Mouse (Mus musculus): ENCODE results near the gene Crygs. TPM values are rescaled to one million over a fixed set of nuclear protein-coding genes. Genes with fewer than 3 reads are reported as not detected.
A peak's percentile ranks its signal among the peaks of the same experiment; 100 is the strongest.

The Crygs gene
- polyA plus RNA-seq, 1 experiment from 2014 or later, result 0.88 TPM

DNA sequence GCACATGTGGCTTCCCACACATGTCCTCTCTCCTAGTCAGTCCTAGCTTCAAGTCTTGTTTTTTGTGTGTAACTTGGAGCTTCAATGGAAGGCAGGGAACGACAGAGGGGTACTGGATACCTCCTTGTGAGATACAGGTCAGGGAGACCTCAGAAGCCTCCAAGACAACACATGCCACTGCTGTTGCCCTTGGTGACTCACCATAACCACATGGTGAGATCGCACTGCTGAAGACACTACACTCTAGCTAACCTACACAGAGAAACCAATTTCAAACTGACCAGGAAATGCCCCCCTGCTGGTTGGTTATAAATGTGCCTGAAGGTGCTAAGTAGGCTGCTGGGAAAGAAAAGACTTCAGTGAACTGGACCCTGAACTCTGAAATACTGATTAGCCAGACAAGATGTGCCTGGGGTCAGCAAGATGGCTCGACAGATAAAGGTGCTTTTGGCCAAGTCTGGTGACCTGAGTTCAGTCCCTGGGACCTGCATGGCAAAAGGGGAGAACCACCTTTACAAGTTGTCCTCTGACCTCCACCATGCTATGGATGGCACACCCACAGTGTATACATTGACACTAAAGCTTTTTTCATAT is 21.7 kb upstream of the Crygs start:
- no peaks in the 10 kb centered on the region for H3K4me1 ChIP-seq
- H3K9me3 ChIP-seq, result no peaks in the 10 kb centered on the region
- WGBS, result 93% methylated on average over 3 of the region's 3 CpGs
- no peaks in the 10 kb centered on the region for H3K27me3 ChIP-seq
- ATAC-seq (ENCODE audit: insufficient number of reproducible peaks, insufficient read depth, low FRiP score, low TSS enrichment), result no peak
- H3K9ac ChIP-seq, result no peak overlapping the region
- no peak overlapping the region for H3K4me2 ChIP-seq (replicated peaks)
- no peak overlapping the region for H3K27ac ChIP-seq
- H3K4me3 ChIP-seq, result no peak overlapping the region
- peaks cover 21% of the 10 kb centered on the region for H3K36me3 ChIP-seq

DNA sequence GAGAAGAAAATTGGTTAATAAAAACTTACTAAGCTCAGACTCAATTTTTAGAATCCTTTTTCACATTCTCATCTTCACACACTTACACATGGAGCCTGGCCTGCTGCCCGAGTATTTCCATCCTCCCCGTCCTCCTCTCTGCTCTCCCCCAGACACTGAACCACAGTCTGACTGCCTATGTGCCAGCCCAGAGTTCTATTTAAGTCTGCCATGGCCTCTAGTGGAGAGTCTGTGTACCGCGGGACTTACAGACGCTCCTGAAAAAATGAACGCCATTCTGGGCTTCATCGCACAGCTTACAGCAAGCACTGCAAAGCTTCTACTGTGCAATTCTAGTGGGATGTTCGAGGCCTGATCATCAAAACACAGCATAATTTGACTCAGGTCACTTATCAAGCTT is 9.4 kb upstream of the Crygs start:
- 54% methylated on average over 8 of the region's 8 CpGs for WGBS
- Histone ChIP-seq H3K4me2 (replicated peaks) (no peak overlapping the region), H3K36me3 (peaks cover 18% of the 10 kb centered on the region), H3K27ac (no peak overlapping the region), H3K9me3 (no peaks in the 10 kb centered on the region), H3K4me3 (no peak overlapping the region), H3K4me1 (no peaks in the 10 kb centered on the region), H3K27me3 (no peaks in the 10 kb centered on the region), H3K9ac (no peak overlapping the region)
- no peak for ATAC-seq (ENCODE audit: insufficient number of reproducible peaks, insufficient read depth, low FRiP score, low TSS enrichment)

DNA sequence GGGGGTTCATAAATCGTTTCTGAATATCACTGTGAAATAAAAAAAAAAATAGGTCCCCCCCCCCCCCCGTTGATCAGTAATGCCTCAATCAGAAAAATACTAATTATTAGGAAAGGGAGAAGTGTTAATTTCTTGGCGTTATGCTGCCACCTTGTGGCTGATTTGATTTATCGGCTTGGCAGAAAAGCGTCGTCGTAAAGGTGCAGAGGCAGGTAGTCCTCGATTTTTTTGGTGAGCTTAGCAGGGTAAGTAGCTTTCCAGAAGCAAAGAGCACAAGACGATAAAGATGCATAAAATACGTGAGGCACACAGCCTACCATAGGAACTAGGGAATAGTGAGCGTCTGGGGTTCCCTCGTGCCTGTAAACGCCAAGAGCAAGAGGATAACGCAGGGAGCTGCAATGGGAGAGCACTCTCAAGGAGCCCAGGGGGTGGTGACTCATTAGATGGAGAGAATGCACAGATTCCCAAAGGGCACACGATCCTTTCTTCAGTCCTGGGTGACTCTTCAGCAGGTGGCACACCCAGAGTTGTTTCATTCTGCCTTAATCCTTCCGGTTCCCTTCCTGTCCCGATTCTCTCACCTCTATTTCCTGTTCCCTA is 3.8 kb downstream of the Crygs start:
- peaks cover 4% of the 10 kb centered on the region; the same call in 1 of the 2 replicates for H3K4me1 ChIP-seq
- WGBS, result 13% methylated on average over 17 of the region's 17 CpGs
- H3K9me3 ChIP-seq, result no peaks in the 10 kb centered on the region
- no peak overlapping the region for H3K27ac ChIP-seq
- H3K9ac ChIP-seq, result no peak overlapping the region
- peak overlapping the region; percentile 29; the same call in 1 of the 2 replicates for H3K4me2 ChIP-seq (replicated peaks)
- H3K36me3 ChIP-seq, result no peaks in the 10 kb centered on the region
- peaks cover 7% of the 10 kb centered on the region; the same call in 1 of the 2 replicates for H3K27me3 ChIP-seq
- ATAC-seq (ENCODE audit: insufficient number of reproducible peaks, insufficient read depth, low FRiP score, low TSS enrichment), result no peak
- no peak overlapping the region for H3K4me3 ChIP-seq

DNA sequence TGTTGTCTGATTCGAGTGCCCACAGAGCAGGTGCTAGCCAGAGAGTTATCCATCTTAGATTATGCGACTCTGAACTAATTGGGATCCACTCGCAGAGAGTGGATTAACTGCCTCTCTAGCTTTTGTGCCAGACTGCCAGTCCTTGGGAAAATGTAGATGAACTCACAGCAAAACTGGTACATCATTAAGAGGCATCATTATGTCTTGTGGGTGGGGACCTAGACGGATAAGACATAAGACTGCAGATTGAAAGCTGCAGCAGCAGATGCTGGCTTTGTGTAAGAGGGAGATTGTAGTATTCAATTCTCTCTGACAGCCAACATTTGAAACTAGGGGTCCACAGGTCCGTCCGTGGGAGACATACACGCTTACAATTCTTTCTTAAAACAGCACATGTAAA is 8.6 kb downstream of the Crygs start:
- 0 out of 2 replicates have a peak, but pooled peaks cover under 1% of the 10 kb centered on the region for H3K27me3 ChIP-seq
- no peak for ATAC-seq (ENCODE audit: insufficient number of reproducible peaks, insufficient read depth, low FRiP score, low TSS enrichment)
- WGBS, result 84% methylated on average over 7 of the region's 7 CpGs

DNA sequence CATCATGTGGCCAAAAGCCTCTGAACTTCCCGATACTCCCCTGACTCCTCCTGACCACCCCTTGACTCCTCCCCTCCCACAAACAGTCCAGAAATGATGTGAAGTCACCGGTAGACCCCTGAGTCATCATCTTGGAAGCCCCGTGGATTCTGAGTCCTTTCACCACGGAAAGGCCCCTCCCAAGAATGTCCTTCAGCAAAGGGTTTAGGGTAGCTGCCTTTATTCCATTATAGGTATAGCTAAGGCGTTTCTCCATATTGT is 10.6 kb downstream of the Crygs start:
- WGBS, result 37% methylated on average over 5 of the region's 5 CpGs
- Histone ChIP-seq H3K9ac (no peak overlapping the region), H3K4me3 (no peak overlapping the region), H3K27me3 (no peaks in the 10 kb centered on the region; the same call in 1 of the 2 replicates), H3K36me3 (no peaks in the 10 kb centered on the region), H3K27ac (no peak overlapping the region), H3K4me2 (replicated peaks) (no peak overlapping the region), H3K9me3 (no peaks in the 10 kb centered on the region), H3K4me1 (0 out of 2 replicates have a peak, but pooled peaks cover 4% of the 10 kb centered on the region)
- ATAC-seq (ENCODE audit: insufficient number of reproducible peaks, insufficient read depth, low FRiP score, low TSS enrichment), result no peak

More for the DNA sequence above, 8.6 kb downstream of the Crygs start:
- Histone ChIP-seq H3K9me3 (no peaks in the 10 kb centered on the region), H3K9ac (no peak overlapping the region), H3K4me3 (no peak overlapping the region), H3K4me2 (replicated peaks) (no peak overlapping the region), H3K4me1 (peaks cover 6% of the 10 kb centered on the region; the same call in 1 of the 2 replicates), H3K36me3 (no peaks in the 10 kb centered on the region), H3K27ac (no peak overlapping the region)

DNA sequence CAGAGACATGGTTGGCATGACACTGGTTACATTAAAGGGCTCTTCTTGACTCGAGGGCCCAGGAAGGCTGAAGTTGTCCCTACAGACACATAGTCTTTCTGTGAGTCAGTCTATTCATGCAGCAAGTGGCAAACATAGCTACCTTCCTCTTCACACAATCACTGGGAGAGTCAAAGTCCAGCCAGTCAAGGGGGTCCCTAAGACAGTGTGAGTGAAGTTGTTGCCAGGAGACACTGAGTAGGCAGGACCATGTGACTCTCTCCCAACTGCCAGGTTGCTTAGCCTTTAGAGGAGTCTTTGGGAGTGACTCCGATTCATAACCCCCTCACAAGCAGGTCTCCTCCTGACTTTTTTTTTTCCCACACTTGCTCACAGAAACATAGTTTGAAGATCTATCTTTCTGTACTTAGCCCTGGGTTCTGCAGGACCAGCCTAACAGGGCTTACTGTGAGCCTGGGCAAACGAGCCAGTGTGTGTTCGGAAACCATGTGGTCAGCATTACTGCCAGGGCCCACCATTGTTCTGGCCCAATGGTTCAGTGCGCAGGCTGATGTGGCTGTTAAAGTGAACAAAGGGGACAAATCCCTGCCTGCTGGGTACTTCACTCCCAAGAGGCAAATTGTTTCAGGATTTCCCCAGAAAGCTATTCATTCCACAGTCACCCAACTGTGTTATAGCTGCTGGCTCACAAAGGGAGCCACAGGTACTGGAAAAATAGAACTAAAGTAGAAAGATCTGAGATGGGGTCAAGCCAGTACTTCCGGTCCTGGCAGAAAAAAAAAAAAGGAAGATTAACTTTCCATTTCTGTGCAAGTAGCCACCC is 11.1 kb downstream of the Crygs start:
- Histone ChIP-seq H3K36me3 (no peaks in the 10 kb centered on the region), H3K9ac (no peak overlapping the region), H3K4me2 (replicated peaks) (no peak overlapping the region), H3K4me1 (0 out of 2 replicates have a peak, but pooled peaks cover 4% of the 10 kb centered on the region), H3K27me3 (no peaks in the 10 kb centered on the region; the same call in 1 of the 2 replicates), H3K9me3 (no peaks in the 10 kb centered on the region), H3K4me3 (no peak overlapping the region), H3K27ac (no peak overlapping the region)
- WGBS, result 38% methylated on average over 6 of the region's 6 CpGs
- no peak for ATAC-seq (ENCODE audit: insufficient number of reproducible peaks, insufficient read depth, low FRiP score, low TSS enrichment)

DNA sequence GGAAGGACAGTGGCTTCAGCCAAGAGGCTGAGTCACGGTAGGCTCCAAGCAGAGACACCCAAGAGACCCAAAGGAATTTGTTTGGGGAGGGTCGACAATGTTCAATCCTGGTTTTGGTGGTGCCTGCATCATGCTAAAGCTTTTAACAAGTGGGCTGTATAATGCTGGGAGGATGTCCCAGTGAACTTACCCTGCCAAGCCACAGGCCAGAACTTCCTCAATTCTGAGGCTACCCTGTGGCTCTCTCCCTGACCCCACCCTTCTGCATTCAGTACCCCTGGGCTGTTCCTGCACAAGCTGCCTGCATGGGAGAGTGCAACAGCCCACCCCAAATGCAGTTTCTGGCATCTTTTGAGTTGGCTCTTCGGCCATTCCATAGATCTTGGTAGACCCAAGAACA is 12.9 kb downstream of the Crygs start:
- no peaks in the 10 kb centered on the region; the same call in 1 of the 2 replicates for H3K27me3 ChIP-seq
- no peak for ATAC-seq (ENCODE audit: insufficient number of reproducible peaks, insufficient read depth, low FRiP score, low TSS enrichment)
- no peak overlapping the region for H3K9ac ChIP-seq
- WGBS, result 77% methylated on average over 3 of the region's 3 CpGs
- 0 out of 2 replicates have a peak, but pooled peaks cover 4% of the 10 kb centered on the region for H3K4me1 ChIP-seq
- H3K4me3 ChIP-seq, result no peak overlapping the region
- no peak overlapping the region for H3K4me2 ChIP-seq (replicated peaks)
- H3K9me3 ChIP-seq, result no peaks in the 10 kb centered on the region
- H3K27ac ChIP-seq, result no peak overlapping the region
- no peaks in the 10 kb centered on the region for H3K36me3 ChIP-seq

DNA sequence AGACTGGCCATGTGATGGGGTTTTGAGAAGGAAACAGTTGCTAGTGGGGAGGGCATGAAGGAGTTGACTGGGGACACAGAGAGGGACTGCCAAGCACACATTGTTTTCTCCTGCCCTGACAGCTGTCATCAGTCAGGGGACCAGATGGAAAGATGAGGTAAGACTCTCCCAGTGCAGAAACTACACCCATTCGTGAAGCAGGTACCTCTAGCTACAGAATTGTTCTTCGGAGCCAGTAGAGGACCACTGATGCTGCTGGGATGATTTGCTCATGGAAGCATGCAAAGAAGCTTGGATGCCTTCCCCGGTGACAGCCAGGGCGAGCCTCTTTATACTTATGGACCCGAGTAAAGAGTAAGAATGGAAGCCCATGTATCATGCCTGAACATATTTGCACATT is 13.9 kb downstream of the Crygs start:
- H3K27me3 ChIP-seq, result no peaks in the 10 kb centered on the region; the same call in 1 of the 2 replicates
- no peak overlapping the region for H3K9ac ChIP-seq
- no peak for ATAC-seq (ENCODE audit: insufficient number of reproducible peaks, insufficient read depth, low FRiP score, low TSS enrichment)
- H3K27ac ChIP-seq, result no peak overlapping the region
- no peak overlapping the region for H3K4me3 ChIP-seq
- H3K36me3 ChIP-seq, result no peaks in the 10 kb centered on the region
- WGBS, result 78% methylated on average over 5 of the region's 5 CpGs
- H3K9me3 ChIP-seq, result no peaks in the 10 kb centered on the region
- H3K4me1 ChIP-seq, result 0 out of 2 replicates have a peak, but pooled peaks cover 4% of the 10 kb centered on the region
- H3K4me2 ChIP-seq (replicated peaks), result no peak overlapping the region

DNA sequence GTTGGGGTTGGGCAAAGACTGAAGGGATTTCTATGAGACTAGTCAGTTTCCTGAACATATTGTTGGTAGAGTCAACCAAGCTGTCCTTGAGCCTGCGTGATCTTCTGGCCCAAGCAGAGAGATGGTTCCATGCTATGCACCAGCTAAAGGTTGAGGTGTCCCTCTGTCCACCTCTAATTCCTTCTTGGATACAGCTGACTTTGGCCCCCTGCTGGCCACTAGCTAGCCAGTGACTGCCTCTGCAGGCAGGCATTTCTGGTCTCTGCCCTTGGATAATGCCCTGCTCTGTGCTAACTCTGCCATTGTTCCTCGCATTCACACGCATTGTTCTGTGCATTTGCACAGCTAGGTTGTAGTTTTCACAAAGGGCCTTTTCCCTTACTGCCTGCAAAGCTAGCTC is 15.9 kb downstream of the Crygs start:
- Histone ChIP-seq H3K4me1 (peaks cover 5% of the 10 kb centered on the region), H3K9ac (no peak overlapping the region), H3K9me3 (no peaks in the 10 kb centered on the region), H3K4me3 (no peak overlapping the region), H3K27ac (no peak overlapping the region), H3K36me3 (no peaks in the 10 kb centered on the region), H3K27me3 (no peaks in the 10 kb centered on the region; the same call in 1 of the 2 replicates), H3K4me2 (replicated peaks) (no peak overlapping the region)
- WGBS, result 74% methylated on average over 3 of the region's 3 CpGs
- ATAC-seq (ENCODE audit: insufficient number of reproducible peaks, insufficient read depth, low FRiP score, low TSS enrichment), result no peak

DNA sequence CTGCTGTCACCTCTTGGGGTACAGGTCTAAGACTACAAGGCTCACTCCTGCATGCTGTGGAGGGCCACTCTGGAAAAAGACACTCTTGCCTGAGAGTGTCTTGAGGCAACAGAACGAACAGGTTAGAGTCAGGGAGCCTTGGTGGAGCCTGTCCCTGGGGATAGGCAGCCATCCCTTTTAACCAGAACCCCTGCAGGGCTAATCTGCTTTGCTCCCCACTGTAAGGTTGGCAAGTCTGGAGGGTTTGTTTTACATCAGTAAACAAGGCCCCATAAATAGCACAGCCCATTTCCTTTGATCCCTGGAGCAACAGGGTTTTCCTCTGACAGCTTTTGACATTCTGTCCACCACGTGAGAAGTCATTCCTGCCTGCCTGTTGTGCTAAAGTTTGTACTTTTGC is 20.1 kb downstream of the Crygs start:
- 16% methylated on average over 2 of the region's 2 CpGs for WGBS
- H3K27me3 ChIP-seq, result no peaks in the 10 kb centered on the region
- H3K9me3 ChIP-seq, result no peaks in the 10 kb centered on the region
- no peak overlapping the region for H3K27ac ChIP-seq
- H3K4me1 ChIP-seq, result peaks cover 9% of the 10 kb centered on the region
- H3K9ac ChIP-seq, result no peak overlapping the region
- ATAC-seq (ENCODE audit: insufficient number of reproducible peaks, insufficient read depth, low FRiP score, low TSS enrichment), result no peak
- no peak overlapping the region for H3K4me3 ChIP-seq
- no peaks in the 10 kb centered on the region for H3K36me3 ChIP-seq
- no peak overlapping the region for H3K4me2 ChIP-seq (replicated peaks)

DNA sequence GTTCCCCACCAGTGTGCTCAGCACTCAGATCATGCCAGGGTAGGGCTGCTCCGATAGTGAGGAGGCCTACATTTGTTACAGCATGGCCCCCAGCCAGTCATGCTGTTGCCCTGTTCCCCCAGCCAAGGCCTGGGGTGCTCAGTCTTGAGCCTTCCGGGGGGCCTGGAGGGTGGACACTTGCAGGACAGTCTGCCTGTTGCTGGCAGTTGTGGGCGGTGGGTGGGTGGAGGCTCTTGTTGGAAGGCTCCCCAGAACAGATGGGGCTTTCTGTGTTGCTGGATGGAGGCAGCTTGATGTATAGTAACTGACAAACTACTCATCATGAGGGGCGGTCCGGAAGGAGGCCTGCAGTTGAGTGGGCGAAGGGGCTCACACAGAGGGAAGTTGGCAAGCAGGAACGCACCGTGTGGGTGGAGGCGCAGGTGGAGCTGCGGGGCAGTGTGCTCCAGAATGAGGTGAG is 21.4 kb downstream of the Crygs start:
- H3K4me3 ChIP-seq, result no peak overlapping the region
- no peaks in the 10 kb centered on the region for H3K36me3 ChIP-seq
- ATAC-seq (ENCODE audit: insufficient number of reproducible peaks, insufficient read depth, low FRiP score, low TSS enrichment), result no peak
- H3K27ac ChIP-seq, result no peak overlapping the region
- no peaks in the 10 kb centered on the region for H3K9me3 ChIP-seq
- peaks cover 9% of the 10 kb centered on the region for H3K4me1 ChIP-seq
- no peak overlapping the region for H3K4me2 ChIP-seq (replicated peaks)
- no peak overlapping the region for H3K9ac ChIP-seq
- 60% methylated on average over 10 of the region's 10 CpGs for WGBS
- no peaks in the 10 kb centered on the region for H3K27me3 ChIP-seq

DNA sequence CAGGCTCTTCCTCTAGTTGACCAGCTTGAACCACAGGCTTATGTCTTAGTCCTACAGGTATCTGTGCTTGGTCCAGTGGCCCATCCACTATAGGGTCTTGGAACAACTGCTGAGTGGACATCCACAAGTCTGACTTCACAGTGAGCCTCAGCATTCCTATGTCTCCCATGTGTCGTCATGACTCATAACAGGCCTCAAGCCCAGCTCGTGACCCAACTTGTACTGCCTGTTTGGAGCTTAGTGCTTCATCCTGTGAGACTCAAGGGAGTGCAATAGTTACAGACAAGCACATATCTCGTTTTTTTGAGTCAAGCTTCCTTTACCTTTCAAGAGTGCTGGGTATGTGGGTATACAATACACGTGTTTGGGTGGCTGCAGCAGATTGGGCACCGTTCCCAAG is 28.7 kb downstream of the Crygs start:
- Histone ChIP-seq H3K4me3 (no peak overlapping the region), H3K9me3 (no peaks in the 10 kb centered on the region; the same call in 1 of the 2 replicates), H3K27ac (no peak overlapping the region), H3K9ac (no peak overlapping the region), H3K4me2 (replicated peaks) (no peak overlapping the region), H3K27me3 (no peaks in the 10 kb centered on the region), H3K4me1 (no peaks in the 10 kb centered on the region), H3K36me3 (no peaks in the 10 kb centered on the region)
- ATAC-seq (ENCODE audit: insufficient number of reproducible peaks, insufficient read depth, low FRiP score, low TSS enrichment), result no peak
- WGBS, result 80% methylated on average over 5 of the region's 5 CpGs
